Mouse (Mus musculus) lung, postnatal 0 days (tissue): ENCODE data around the gene Mov10.

Experiments
- CTCF ChIP-seq: IDR thresholded peaks from 2 replicates; pipeline ENCODE4 v1.5.1; 2016; ENCODE audit warnings: antibody characterized with exemption, mild to moderate bottlenecking
- EP300 ChIP-seq: IDR thresholded peaks from 2 replicates; pipeline ENCODE4 v1.6.1; 2016; ENCODE audit warnings: antibody characterized with exemption, mild to moderate bottlenecking, control low read depth

GRCm38 (mm10) chr3:104854465-104854864 is 36.1 kb upstream of the Mov10 start:
- TF ChIP-seq CTCF (no peak), EP300 (no peak)
